22 mouse cellular contexts compared by ENCODE assay signal in genomic region chr6:134389917-134390316, GRCm38 (mm10). TPM values are rescaled to one million over a fixed set of nuclear protein-coding genes. Genes with fewer than 3 reads are reported as not detected.
A peak's percentile ranks its signal among the peaks of the same experiment; 100 is the strongest.
DNase-seq lines count a peak whose midpoint lies in the region; ATAC-seq and TF ChIP-seq lines count a peak whose summit lies in the region.
"Had no signal": no experiment of that assay in that cellular context is flagged by ENCODE, and none has a peak within 500 bp of the region (broad histone marks: within the 10 kb centered on the region; RNA-seq: fewer than 3 reads in every experiment).

No protein-coding gene starts in this region.

- H3K9me3 ChIP-seq in forebrain, embryonic 16.5 days (ENCODE audit: control insufficient read depth, low read length), result no peaks in the 10 kb centered on the region
- no peaks in the 10 kb centered on the region for H3K9me3 ChIP-seq in forebrain, embryonic 13.5 days (replicated peaks)
- H3K9me3 ChIP-seq in heart, embryonic 13.5 days, result no peaks in the 10 kb centered on the region
- no peaks in the 10 kb centered on the region for H3K9me3 ChIP-seq in midbrain, embryonic 12.5 days
- no peaks in the 10 kb centered on the region for H3K9me3 ChIP-seq in midbrain, embryonic 10.5 days (replicated peaks)
- H3K9me3 ChIP-seq: embryonic facial prominence, embryonic 15.5 days; forebrain, embryonic 10.5 days; forebrain, embryonic 15.5 days; heart, embryonic 15.5 days; hindbrain, embryonic 15.5 days had no signal

- peak; percentile 8; the same call in 1 of the 2 replicates for ATAC-seq in forebrain, embryonic 16.5 days
- ATAC-seq in forebrain, embryonic 13.5 days, result no peak
- no peak for ATAC-seq in heart, embryonic 13.5 days (ENCODE audit: extremely low read depth, insufficient number of reproducible peaks, low FRiP score, low TSS enrichment)
- peak; percentile 23; the same call in 1 of the 2 replicates for ATAC-seq in midbrain, embryonic 12.5 days (ENCODE audit: low FRiP score, low read depth)
- ATAC-seq: Patski had no signal

- DNase-seq in heart, postnatal 36 days, result no peak
- DNase-seq in midbrain, embryonic 10.5 days (ENCODE audit: low spot score), result no peak

- H3K4me2 ChIP-seq in forebrain, embryonic 16.5 days (ENCODE audit: low read length), result no peak overlapping the region
- H3K4me2 ChIP-seq in forebrain, embryonic 13.5 days, result no peak overlapping the region
- no peak overlapping the region for H3K4me2 ChIP-seq in heart, embryonic 13.5 days
- H3K4me2 ChIP-seq in midbrain, embryonic 12.5 days (replicated peaks), result no peak overlapping the region
- no peak overlapping the region for H3K4me2 ChIP-seq in myocyte (ENCODE audit: low read depth)
- H3K4me2 ChIP-seq: embryonic facial prominence, embryonic 15.5 days; forebrain, embryonic 15.5 days; heart, embryonic 15.5 days; hindbrain, embryonic 15.5 days had no signal

- no peaks in the 10 kb centered on the region for H3K79me2 ChIP-seq in myocyte (ENCODE audit: control insufficient read depth, insufficient read depth)

- no peak overlapping the region for H3K27ac ChIP-seq in forebrain, embryonic 16.5 days (ENCODE audit: low read length)
- H3K27ac ChIP-seq in forebrain, embryonic 13.5 days, result no peak overlapping the region
- no peak overlapping the region for H3K27ac ChIP-seq in heart, embryonic 13.5 days (replicated peaks)
- no peak overlapping the region for H3K27ac ChIP-seq in midbrain, embryonic 12.5 days (replicated peaks)
- H3K27ac ChIP-seq in midbrain, embryonic 10.5 days (replicated peaks), result no peak overlapping the region
- H3K27ac ChIP-seq: embryonic facial prominence, embryonic 15.5 days; forebrain, embryonic 10.5 days; forebrain, embryonic 15.5 days; heart, adult 2 months; heart, embryonic 15.5 days; hindbrain, embryonic 15.5 days had no signal

- no peaks in the 10 kb centered on the region for H3K36me3 ChIP-seq in forebrain, embryonic 16.5 days (ENCODE audit: control insufficient read depth, insufficient read depth)
- no peaks in the 10 kb centered on the region for H3K36me3 ChIP-seq in forebrain, embryonic 13.5 days (ENCODE audit: poor library complexity, severe bottlenecking)
- H3K36me3 ChIP-seq in heart, embryonic 13.5 days, result no peaks in the 10 kb centered on the region
- no peaks in the 10 kb centered on the region for H3K36me3 ChIP-seq in midbrain, embryonic 12.5 days
- H3K36me3 ChIP-seq in midbrain, embryonic 10.5 days, result no peaks in the 10 kb centered on the region
- no peaks in the 10 kb centered on the region for H3K36me3 ChIP-seq in myocyte (ENCODE audit: control insufficient read depth, insufficient read depth)
- H3K36me3 ChIP-seq: embryonic facial prominence, embryonic 15.5 days; forebrain, embryonic 10.5 days; forebrain, embryonic 15.5 days; heart, embryonic 15.5 days; hindbrain, embryonic 15.5 days had no signal

- intact Hi-C loops in heart, postnatal 36 days (cut with DNase I), result loop anchor here (1.0 to 2.0 kb wide), 3 partner anchors 355 to 485 kb away; partner anchors contain the start of gene Etv6

- H3K4me1 ChIP-seq in forebrain, embryonic 16.5 days (replicated peaks; ENCODE audit: control insufficient read depth, insufficient read depth, low read length), result peaks cover 2% of the 10 kb centered on the region; the same call in 1 of the 2 replicates
- 0 out of 2 replicates have a peak, but pooled peaks cover 6% of the 10 kb centered on the region for H3K4me1 ChIP-seq in forebrain, embryonic 13.5 days
- no peaks in the 10 kb centered on the region for H3K4me1 ChIP-seq in heart, embryonic 13.5 days
- no peaks in the 10 kb centered on the region for H3K4me1 ChIP-seq in midbrain, embryonic 12.5 days
- no peaks in the 10 kb centered on the region for H3K4me1 ChIP-seq in midbrain, embryonic 10.5 days
- H3K4me1 ChIP-seq: embryonic facial prominence, embryonic 15.5 days; forebrain, embryonic 10.5 days; forebrain, embryonic 15.5 days; heart, embryonic 15.5 days had no signal

- H3K27me3 ChIP-seq in forebrain, embryonic 16.5 days (replicated peaks; ENCODE audit: control insufficient read depth, insufficient read depth, low read length), result no peaks in the 10 kb centered on the region
- no peaks in the 10 kb centered on the region for H3K27me3 ChIP-seq in forebrain, embryonic 13.5 days
- no peaks in the 10 kb centered on the region for H3K27me3 ChIP-seq in heart, embryonic 13.5 days (replicated peaks)
- H3K27me3 ChIP-seq in midbrain, embryonic 12.5 days, result no peaks in the 10 kb centered on the region
- no peaks in the 10 kb centered on the region for H3K27me3 ChIP-seq in midbrain, embryonic 10.5 days (ENCODE audit: low read depth, poor library complexity, severe bottlenecking)
- H3K27me3 ChIP-seq in myocyte (ENCODE audit: control insufficient read depth, insufficient read depth, insufficient read length), result no peaks in the 10 kb centered on the region
- H3K27me3 ChIP-seq: embryonic facial prominence, embryonic 15.5 days; forebrain, embryonic 15.5 days; heart, embryonic 15.5 days; hindbrain, embryonic 15.5 days; Patski had no signal

- TF ChIP-seq POLR2A in myocyte (IDR thresholded peaks at IDR 0.05; ENCODE audit: insufficient read length, low read depth), result no peak

- no peak overlapping the region for H3ac ChIP-seq in myocyte (ENCODE audit: control insufficient read depth, insufficient read length)

- no peak overlapping the region for H3K9ac ChIP-seq in forebrain, embryonic 16.5 days (replicated peaks; ENCODE audit: low read depth, low read length)
- no peak overlapping the region for H3K9ac ChIP-seq in forebrain, embryonic 13.5 days
- peak overlapping the region; percentile 33; the same call in 1 of the 2 replicates for H3K9ac ChIP-seq in heart, embryonic 13.5 days
- H3K9ac ChIP-seq in midbrain, embryonic 12.5 days (replicated peaks), result no peak overlapping the region
- H3K9ac ChIP-seq: embryonic facial prominence, embryonic 15.5 days; forebrain, embryonic 15.5 days; heart, embryonic 15.5 days; hindbrain, embryonic 15.5 days had no signal

- no peak overlapping the region for H3K4me3 ChIP-seq in forebrain, embryonic 16.5 days (replicated peaks; ENCODE audit: low read length)
- H3K4me3 ChIP-seq in forebrain, embryonic 13.5 days, result no peak overlapping the region
- H3K4me3 ChIP-seq in heart, embryonic 13.5 days, result no peak overlapping the region
- no peak overlapping the region for H3K4me3 ChIP-seq in midbrain, embryonic 12.5 days
- no peak overlapping the region for H3K4me3 ChIP-seq in midbrain, embryonic 10.5 days
- H3K4me3 ChIP-seq in myocyte, result no peak overlapping the region
- H3K4me3 ChIP-seq: embryonic facial prominence, embryonic 15.5 days; erythroblast, embryonic 14.5 days; forebrain, embryonic 10.5 days; forebrain, embryonic 15.5 days; heart, adult 2 months; heart, embryonic 15.5 days; hindbrain, embryonic 15.5 days had no signal

- WGBS in forebrain, embryonic 16.5 days, result 76% methylated on average over 8 of the region's 8 CpGs
- WGBS in forebrain, embryonic 13.5 days, result 74% methylated on average over 8 of the region's 8 CpGs
- WGBS in heart, embryonic 13.5 days, result 54% methylated on average over 8 of the region's 8 CpGs
- WGBS in midbrain, embryonic 12.5 days, result 71% methylated on average over 8 of the region's 8 CpGs
- WGBS in midbrain, embryonic 10.5 days, result 77% methylated on average over 8 of the region's 8 CpGs

TF ChIP-seq in myocyte, 11 proteins besides CTCF, POLR2A, EP300 and RAD21:
- TF ChIP-seq MYOG (IDR thresholded peaks at IDR 0.05; ENCODE audit: control insufficient read depth in 1 of 3, insufficient read depth in 1 of 3, insufficient read length in 2 of 3, low read depth in 2 of 3), result no peak
- TF ChIP-seq CEBPB (IDR thresholded peaks at IDR 0.05; ENCODE audit: insufficient read depth, poor library complexity, severe bottlenecking), result no peak
- peak in 2 of 3 experiments; percentile 20 to 35 for TF ChIP-seq MYOD1 (IDR thresholded peaks at IDR 0.05; ENCODE audit: control insufficient read depth in 1 of 3, insufficient read length in 2 of 3, low read depth in 2 of 3)
- no peak for TF ChIP-seq TCF3 (IDR thresholded peaks at IDR 0.05; ENCODE audit: insufficient read length, low read depth)
- no peak for TF ChIP-seq TCF12 (IDR thresholded peaks at IDR 0.05; ENCODE audit: insufficient read depth, poor library complexity, severe bottlenecking)
- no peak for TF ChIP-seq E2F4 (IDR thresholded peaks at IDR 0.05; ENCODE audit: insufficient read depth)
- no peak for TF ChIP-seq MAX (IDR thresholded peaks at IDR 0.05; ENCODE audit: low read depth)
- no peak for TF ChIP-seq REST (IDR thresholded peaks at IDR 0.05; ENCODE audit: insufficient read depth, insufficient read length)

RNA-seq across cellular contexts. Expression of gene Bcl2l14, which starts 6.2 kb away (rescaled TPM):
- 0.11 TPM in 1 of 2 replicates, not detected in the other for polyA plus RNA-seq in forebrain, embryonic 16.5 days (2015; fragmentation: Nextera tagmentation; extraction: Ambion mirVana)
- polyA plus RNA-seq in forebrain, embryonic 13.5 days (2015; fragmentation: Nextera tagmentation; extraction: Ambion mirVana), result not detected in 2 replicates
- polyA plus RNA-seq in heart, embryonic 13.5 days (2015; fragmentation: Nextera tagmentation; extraction: Ambion mirVana), result 0.41 and 0.48 TPM in 2 replicates
- not detected for total RNA-seq in heart, postnatal 36 days (2021)
- polyA plus RNA-seq in midbrain, embryonic 12.5 days (2016; fragmentation: Nextera tagmentation; extraction: Ambion mirVana), result 0.10 TPM in 1 of 2 replicates, not detected in the other
- polyA plus RNA-seq in midbrain, embryonic 10.5 days (2016; fragmentation: Nextera tagmentation; extraction: Ambion mirVana), result 0.09 and 0.12 TPM in 2 replicates
- 0.04 TPM for polyA plus RNA-seq in myocyte (2012; fragmentation: generic; extraction: Trizol)
- total RNA-seq: adrenal gland, postnatal 10 days; gastrocnemius, postnatal 10 days; gastrocnemius, postnatal 4 days; heart, adult 2 months; heart, postnatal 4 days had no signal
- polyA plus RNA-seq: brain, embryonic 14.5 days; C2C12; erythroblast, embryonic 14.5 days; forebrain, embryonic 15.5 days; frontal cortex, adult 2 months; Patski had no signal

Comparison
In these comparisons a context has a peak if more than half of its experiments do, and no peak if none do; other contexts are left out.
1. ATAC-seq: peak in forebrain, embryonic 16.5 days (single experiment) and midbrain, embryonic 12.5 days (single experiment); none in forebrain, embryonic 13.5 days (single experiment) and heart, embryonic 13.5 days (single experiment).